Mouse (Mus musculus) heart, embryonic 16.5 days (tissue): ENCODE results near the gene Gpc6. TPM values are rescaled to one million over a fixed set of nuclear protein-coding genes. Genes with fewer than 3 reads are reported as not detected.

Experiments
- ATAC-seq: fragments of 200-750 bp; cut with Nextera tagmentation; replicated peaks from 2 replicates; pipeline ENCODE4 v1.8.0; 2017; ENCODE audit warnings: moderate number of reproducible peaks; ENCODE audit not compliant: insufficient read depth, low FRiP score; ENCODE audit errors: extremely low read depth
- H3K27ac ChIP-seq: fragments of 300-500 bp; sonication (generic); 2 replicates; pipeline ENCODE4 v1.5.1; 2014; ENCODE audit warnings: mild to moderate bottlenecking, low read length, control low read depth, moderate library complexity
- H3K27me3 ChIP-seq: fragments of 300-500 bp; sonication (generic); 2 replicates; pipeline ENCODE4 v1.6.1; 2014; ENCODE audit warnings: low read length, mixed read lengths; ENCODE audit not compliant: control insufficient read depth, insufficient read depth
- H3K36me3 ChIP-seq: fragments of 300-500 bp; sonication (generic); 2 replicates; pipeline ENCODE4 v1.6.1; 2014; ENCODE audit not compliant: control insufficient read depth, insufficient read depth
- H3K4me1 ChIP-seq: fragments of 300-500 bp; sonication (generic); 2 replicates; pipeline ENCODE4 v1.6.1; 2014; ENCODE audit warnings: low read length, mixed read lengths; ENCODE audit not compliant: control insufficient read depth, insufficient read depth
- H3K4me2 ChIP-seq: fragments of 300-500 bp; sonication (generic); 2 replicates; pipeline ENCODE4 v1.6.1; 2014; ENCODE audit warnings: low read depth, mild to moderate bottlenecking, control low read depth, low read length
- H3K4me3 ChIP-seq: fragments of 300-500 bp; sonication (generic); 2 replicates; pipeline ENCODE4 v1.5.1; 2014; ENCODE audit warnings: mild to moderate bottlenecking, control low read depth, low read length
- H3K9ac ChIP-seq: fragments of 300-500 bp; sonication (generic); 2 replicates; pipeline ENCODE4 v1.6.1; 2014; ENCODE audit warnings: low read length, control low read depth
- H3K9me3 ChIP-seq: fragments of 300-500 bp; sonication (generic); replicated peaks from 2 replicates; pipeline ENCODE4 v1.6.1; 2016; ENCODE audit warnings: low read length; ENCODE audit not compliant: control insufficient read depth
- WGBS: fragments of 180-500 bp; shearing (Covaris S2); extraction: QIAGEN DNeasy Blood & Tissue Kit; methylation state at CpG from one replicate; pipeline ENCODE4 v1.1.7; 2014; 5-methylcytosine and 5-hydroxymethylcytosine counted together
- polyA plus RNA-seq: library from polyadenylated mRNA; unstranded; fragments of >200 nt; fragmentation: Nextera tagmentation; extraction: Ambion mirVana; gene quantifications from 2 replicates; pipeline ENCODE4 v1.2.1, GENCODE M21; 2015

The Gpc6 gene
- polyA plus RNA-seq, 1 experiment from 2014 or later = 15.8 TPM

DNA sequence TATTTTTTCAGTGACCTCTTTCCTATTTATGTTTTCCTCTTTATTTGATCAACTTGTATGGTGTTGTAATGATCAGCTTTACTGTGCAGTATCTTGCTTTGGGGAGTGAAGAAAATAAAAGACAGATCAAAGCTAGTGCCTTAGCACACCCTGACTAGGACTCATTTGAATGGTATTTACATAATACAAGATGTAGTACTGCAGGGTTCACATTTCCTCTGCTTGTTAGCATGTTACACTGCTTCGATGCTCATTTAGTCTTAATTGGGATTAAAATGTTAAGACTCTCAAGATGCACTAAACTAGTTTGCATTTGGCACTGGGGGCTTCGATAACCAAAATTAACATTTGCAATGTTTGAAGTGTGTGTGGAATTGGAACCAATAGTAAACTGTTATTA, 803.6 kb downstream of the Gpc6 start:
- Histone ChIP-seq H3K4me1 (no peaks in the 10 kb centered on the region), H3K4me2 (no peak overlapping the region), H3K4me3 (no peak overlapping the region), H3K9ac (no peak overlapping the region), H3K36me3 (no peaks in the 10 kb centered on the region), H3K27me3 (no peaks in the 10 kb centered on the region), H3K9me3 (no peaks in the 10 kb centered on the region), H3K27ac (no peak overlapping the region)
- 87% methylated on average over 2 of the region's 2 CpGs for WGBS
- ATAC-seq = no peak

- H3K4me2 ChIP-seq = no peak overlapping the region
- WGBS = 86% methylated on average over 7 of the region's 7 CpGs
Measured at GRCm38 (mm10) chr14:117755231-117755630, 830.1 kb downstream of the Gpc6 start.

DNA sequence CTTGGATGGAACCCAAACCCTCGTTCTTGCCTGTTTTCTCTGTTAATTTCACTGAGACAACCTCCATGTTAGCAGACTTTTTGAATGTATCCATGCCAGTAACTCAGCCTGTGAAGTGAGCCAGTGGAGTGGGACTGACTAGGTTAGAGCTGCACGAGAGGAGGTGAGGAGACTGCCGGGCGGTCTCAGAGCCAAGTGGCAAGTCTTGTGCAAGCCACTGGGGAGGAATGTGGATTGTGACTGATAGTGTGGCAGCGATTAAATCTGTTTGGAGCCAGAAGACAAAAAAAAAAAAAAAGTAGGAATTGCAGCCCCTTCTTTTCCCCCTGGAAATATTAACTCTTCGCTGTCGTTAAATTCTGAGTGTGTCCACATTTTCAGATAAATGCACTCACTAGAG, 831.4 kb downstream of the Gpc6 start:
- Histone ChIP-seq H3K4me2 (no peak overlapping the region), H3K36me3 (no peaks in the 10 kb centered on the region), H3K4me1 (no peaks in the 10 kb centered on the region), H3K4me3 (no peak overlapping the region), H3K27ac (no peak overlapping the region), H3K9ac (no peak overlapping the region), H3K9me3 (no peaks in the 10 kb centered on the region), H3K27me3 (no peaks in the 10 kb centered on the region)
- WGBS = 61% methylated on average over 7 of the region's 7 CpGs
- no peak for ATAC-seq

More at GRCm38 (mm10) chr14:117755231-117755630, 830.1 kb downstream of the Gpc6 start:
- Histone ChIP-seq H3K4me3 (no peak overlapping the region), H3K4me1 (no peaks in the 10 kb centered on the region), H3K9me3 (peaks cover 3% of the 10 kb centered on the region; the same call in 1 of the 2 replicates), H3K9ac (no peak overlapping the region), H3K27me3 (no peaks in the 10 kb centered on the region), H3K27ac (no peak overlapping the region), H3K36me3 (no peaks in the 10 kb centered on the region)
- no peak for ATAC-seq

- Histone ChIP-seq H3K9ac (no peak overlapping the region), H3K36me3 (no peaks in the 10 kb centered on the region), H3K27me3 (no peaks in the 10 kb centered on the region), H3K27ac (no peak overlapping the region), H3K9me3 (no peaks in the 10 kb centered on the region), H3K4me1 (no peaks in the 10 kb centered on the region), H3K4me3 (no peak overlapping the region), H3K4me2 (no peak overlapping the region)
- ATAC-seq = no peak
- WGBS = 68% methylated on average over 6 of the region's 6 CpGs
Measured at GRCm38 (mm10) chr14:117757790-117758358, 832.8 kb downstream of the Gpc6 start.

GRCm38 (mm10) chr14:117760830-117761517, 835.9 kb downstream of the Gpc6 start:
- H3K4me2 ChIP-seq = no peak overlapping the region
- no peaks in the 10 kb centered on the region for H3K27me3 ChIP-seq
- WGBS = 75% methylated on average over 4 of the region's 4 CpGs
- no peak overlapping the region for H3K4me3 ChIP-seq
- no peak overlapping the region for H3K27ac ChIP-seq
- no peaks in the 10 kb centered on the region for H3K36me3 ChIP-seq
- no peaks in the 10 kb centered on the region for H3K4me1 ChIP-seq
- no peaks in the 10 kb centered on the region for H3K9me3 ChIP-seq
- ATAC-seq = no peak
- H3K9ac ChIP-seq = no peak overlapping the region

DNA sequence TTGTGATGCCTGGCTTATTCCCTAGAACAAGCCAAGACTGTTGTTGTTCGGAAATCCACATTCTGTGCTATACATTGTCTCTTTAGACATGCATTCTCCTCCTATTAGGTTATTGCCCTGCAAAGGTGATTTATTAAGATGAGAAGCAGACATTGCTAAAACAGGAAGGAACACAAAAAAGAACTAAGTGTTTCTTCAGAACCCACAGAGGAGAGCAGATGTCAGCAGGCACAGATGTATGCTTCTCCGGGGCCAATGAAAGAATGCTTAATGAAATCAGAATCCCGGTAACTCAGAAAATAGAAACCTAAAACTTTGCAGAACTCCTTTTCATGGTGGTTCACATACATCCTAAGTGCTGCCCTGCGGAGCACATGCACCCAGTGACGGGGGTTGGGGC, 837.8 kb downstream of the Gpc6 start:
- Histone ChIP-seq H3K36me3 (no peaks in the 10 kb centered on the region), H3K4me2 (no peak overlapping the region), H3K27ac (no peak overlapping the region), H3K9ac (no peak overlapping the region), H3K9me3 (no peaks in the 10 kb centered on the region), H3K27me3 (no peaks in the 10 kb centered on the region), H3K4me3 (no peak overlapping the region), H3K4me1 (no peaks in the 10 kb centered on the region)
- ATAC-seq = no peak
- 78% methylated on average over 5 of the region's 5 CpGs for WGBS

GRCm38 (mm10) chr14:117767861-117768260, 842.7 kb downstream of the Gpc6 start:
- 73% methylated on average over 4 of the region's 4 CpGs for WGBS
- no peaks in the 10 kb centered on the region for H3K36me3 ChIP-seq
- H3K4me2 ChIP-seq = no peak overlapping the region
- H3K4me3 ChIP-seq = no peak overlapping the region
- H3K27me3 ChIP-seq = no peaks in the 10 kb centered on the region
- H3K27ac ChIP-seq = no peak overlapping the region
- no peaks in the 10 kb centered on the region for H3K4me1 ChIP-seq
- H3K9ac ChIP-seq = no peak overlapping the region
- ATAC-seq = no peak
- no peaks in the 10 kb centered on the region for H3K9me3 ChIP-seq

DNA sequence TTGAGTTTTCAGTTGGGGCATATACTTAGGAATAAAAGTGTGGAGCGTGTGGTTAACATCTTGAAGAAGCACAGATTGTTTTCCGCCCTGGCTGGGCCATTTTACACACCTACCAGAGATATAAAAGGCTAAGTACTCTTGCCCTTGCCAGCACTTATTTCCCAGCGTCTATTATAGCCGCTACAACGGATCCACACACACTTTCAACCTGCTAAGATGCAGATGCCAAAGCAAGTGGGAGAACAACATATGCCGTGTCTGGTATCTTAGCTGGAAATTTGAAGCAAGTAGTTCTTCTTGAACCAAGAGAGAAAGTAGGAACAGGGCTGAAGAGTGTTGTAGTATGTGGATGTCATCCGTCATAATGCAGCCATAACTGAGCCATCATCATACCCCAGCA, 843.6 kb downstream of the Gpc6 start:
- no peak overlapping the region for H3K9ac ChIP-seq
- H3K4me2 ChIP-seq = no peak overlapping the region
- WGBS = 75% methylated on average over 7 of the region's 7 CpGs
- no peaks in the 10 kb centered on the region for H3K36me3 ChIP-seq
- no peaks in the 10 kb centered on the region for H3K9me3 ChIP-seq
- no peak for ATAC-seq
- H3K4me1 ChIP-seq = no peaks in the 10 kb centered on the region
- H3K4me3 ChIP-seq = no peak overlapping the region
- H3K27me3 ChIP-seq = no peaks in the 10 kb centered on the region
- no peak overlapping the region for H3K27ac ChIP-seq

DNA sequence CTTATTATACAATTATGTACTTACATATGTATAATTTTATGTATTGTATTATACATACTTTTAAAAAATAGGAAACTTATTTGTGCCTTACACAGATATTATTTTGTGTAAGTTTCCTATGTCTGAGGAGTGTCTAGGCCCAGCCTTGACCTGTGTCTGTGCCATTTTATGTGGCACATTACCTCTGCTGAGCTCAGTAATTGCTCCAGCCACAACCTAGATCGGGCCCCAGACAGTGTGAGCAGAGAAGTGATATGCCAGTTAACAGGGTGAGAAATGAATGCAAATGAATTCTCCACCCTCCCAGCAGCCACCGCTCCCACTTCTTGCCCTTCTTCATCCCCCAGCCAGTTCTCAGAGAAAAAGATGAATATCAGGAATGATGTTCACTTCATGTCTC, 848.3 kb downstream of the Gpc6 start:
- 74% methylated on average over 2 of the region's 2 CpGs for WGBS
- Histone ChIP-seq H3K4me1 (no peaks in the 10 kb centered on the region), H3K4me2 (no peak overlapping the region), H3K27ac (no peak overlapping the region), H3K27me3 (no peaks in the 10 kb centered on the region), H3K9me3 (no peaks in the 10 kb centered on the region), H3K9ac (no peak overlapping the region), H3K36me3 (no peaks in the 10 kb centered on the region), H3K4me3 (no peak overlapping the region)
- ATAC-seq = no peak
